Mouse (Mus musculus): ENCODE results near the gene Gm3147. TPM values are rescaled to one million over a fixed set of nuclear protein-coding genes. Genes with fewer than 3 reads are reported as not detected.
"Not testable (repeated sequence)": the region's sequence is repeated elsewhere in the genome, so short reads cannot be mapped to it uniquely, and the experiment has no call there.

The Gm3147 gene
- total RNA-seq (2014; rRNA removed) (not detected in 2 replicates), polyA plus RNA-seq (2015; fragmentation: Nextera tagmentation; extraction: Ambion mirVana) (not detected in 2 replicates)

DNA sequence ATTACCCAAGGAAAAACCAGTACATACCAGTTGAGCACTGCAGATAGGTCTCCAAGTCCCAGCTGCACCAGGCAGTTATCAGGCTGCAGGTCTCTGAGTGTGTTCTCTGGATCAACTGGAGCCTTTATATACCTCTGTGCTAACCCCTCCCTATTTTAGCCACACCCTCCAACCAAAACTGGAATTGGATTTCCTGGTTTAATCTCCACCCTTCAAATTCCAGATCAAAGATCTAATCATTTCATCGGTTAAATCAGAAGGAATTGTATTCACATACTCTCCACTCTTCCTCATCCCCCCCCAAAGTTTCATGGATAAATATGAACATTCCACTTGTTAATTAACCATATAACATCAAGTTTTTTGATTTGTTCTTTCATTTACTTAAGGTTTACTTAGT is at the start of gene Gm3147:
Gene Gm3147 (minus strand): TSS at position 101 of the 400 bp plus-strand sequence.
- not testable (repeated sequence) for H3K9ac ChIP-seq (replicated peaks; ENCODE audit: low read length); H3K4me2 ChIP-seq (ENCODE audit: low read depth, low read length); H3K9me3 ChIP-seq (ENCODE audit: low read length); H3K27me3 ChIP-seq (ENCODE audit: insufficient read depth, low read length); DNase-seq (ENCODE audit: low spot score); H3K36me3 ChIP-seq (ENCODE audit: insufficient read depth, low read length); H3K4me3 ChIP-seq (ENCODE audit: low read length); H3K27ac ChIP-seq; ATAC-seq; H3K4me1 ChIP-seq (ENCODE audit: insufficient read depth, low read length)
- WGBS: no CpG with 5 or more reads among the region's 1 CpGs

DNA sequence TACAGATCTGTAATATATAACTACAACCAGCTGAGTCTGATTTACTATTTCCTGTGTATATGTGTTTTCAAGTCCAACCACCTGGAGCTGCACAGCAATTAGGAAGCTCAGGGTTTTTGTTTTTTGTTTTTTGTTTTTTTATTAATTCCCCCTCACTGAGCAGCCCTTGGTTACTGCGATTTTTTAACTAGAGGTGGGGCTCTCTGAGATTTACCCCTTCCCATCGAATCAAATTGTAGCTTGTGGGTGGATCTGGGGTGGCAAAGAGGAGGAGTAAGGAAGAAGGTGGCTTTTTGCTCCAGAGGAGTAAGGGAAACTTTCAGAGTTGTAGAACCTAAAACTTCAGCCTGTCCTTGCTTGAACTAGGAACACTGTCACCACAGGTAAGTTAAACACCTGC is 31.9 kb upstream of the Gm3147 start, which contains the start of gene Gm6205:
Gene Gm6205 (plus strand): TSS at position 301 of the 400 bp plus-strand sequence.
- ATAC-seq; DNase-seq (ENCODE audit: low spot score); H3K9me3 ChIP-seq (ENCODE audit: low read length); H3K4me1 ChIP-seq (ENCODE audit: insufficient read depth, low read length); H3K9ac ChIP-seq (replicated peaks; ENCODE audit: low read length); H3K27me3 ChIP-seq (ENCODE audit: insufficient read depth, low read length); H3K4me3 ChIP-seq (ENCODE audit: low read length); H3K4me2 ChIP-seq (ENCODE audit: low read depth, low read length); H3K36me3 ChIP-seq (ENCODE audit: insufficient read depth, low read length); H3K27ac ChIP-seq: not testable (repeated sequence)
- WGBS: no CpG with 5 or more reads among the region's 2 CpGs

DNA sequence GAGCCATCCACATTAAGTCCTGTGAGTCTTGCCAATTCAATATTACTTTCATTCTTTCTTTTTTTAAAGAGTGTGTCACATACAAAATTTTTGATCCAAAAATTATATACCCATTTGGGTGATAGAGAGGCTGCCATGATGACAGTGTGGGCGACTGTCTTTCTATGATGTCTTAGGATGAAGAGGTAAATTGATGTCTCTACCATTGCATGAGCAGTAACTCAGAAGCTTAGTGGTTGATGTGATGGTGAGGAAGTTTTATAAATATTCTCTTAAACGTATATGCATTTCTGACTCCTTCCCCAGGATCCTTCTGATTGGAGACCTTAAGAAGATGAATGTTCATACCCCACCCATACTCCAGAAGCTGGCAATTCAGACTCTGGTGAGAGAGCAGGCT is 7.5 kb upstream of the Gm3147 start, which contains the start of gene Gm6509:
Gene Gm6509 (plus strand): TSS at position 301 of the 400 bp plus-strand sequence.
- not testable (repeated sequence) for H3K4me1 ChIP-seq (ENCODE audit: insufficient read depth, low read length); H3K9me3 ChIP-seq (ENCODE audit: low read length); DNase-seq (ENCODE audit: low spot score); H3K27ac ChIP-seq; H3K9ac ChIP-seq (replicated peaks; ENCODE audit: low read length); ATAC-seq; H3K4me2 ChIP-seq (ENCODE audit: low read depth, low read length); H3K36me3 ChIP-seq (ENCODE audit: insufficient read depth, low read length); H3K27me3 ChIP-seq (ENCODE audit: insufficient read depth, low read length); H3K4me3 ChIP-seq (ENCODE audit: low read length)
- WGBS: no CpG with 5 or more reads among the region's 2 CpGs

Other genes with a start within 250 kb of the Gm3147 start
- not detected in 2 replicates for gene Gm7682, start 170.6 kb downstream of the Gm3147 start, total RNA-seq (2014; rRNA removed)
- not detected in 2 replicates for gene Gm7682, start 170.6 kb downstream of the Gm3147 start, polyA plus RNA-seq (2015; fragmentation: Nextera tagmentation; extraction: Ambion mirVana)
- not detected in 2 replicates for gene Gm3139, start 90.1 kb downstream of the Gm3147 start, total RNA-seq (2014; rRNA removed)
- gene Gm3139, start 90.1 kb downstream of the Gm3147 start, polyA plus RNA-seq (2015; fragmentation: Nextera tagmentation; extraction: Ambion mirVana): not detected in 2 replicates
- gene Gm6509, start 7.6 kb upstream of the Gm3147 start, total RNA-seq (2014; rRNA removed): not detected in 2 replicates
- not detected in 2 replicates for gene Gm6509, start 7.6 kb upstream of the Gm3147 start, polyA plus RNA-seq (2015; fragmentation: Nextera tagmentation; extraction: Ambion mirVana)
- not detected in 2 replicates for gene Gm6205, start 32.0 kb upstream of the Gm3147 start, total RNA-seq (2014; rRNA removed)
- gene Gm6205, start 32.0 kb upstream of the Gm3147 start, polyA plus RNA-seq (2015; fragmentation: Nextera tagmentation; extraction: Ambion mirVana): not detected in 2 replicates
- gene Gm3183, start 249.1 kb upstream of the Gm3147 start, total RNA-seq (2014; rRNA removed): not detected in 2 replicates
- gene Gm3183, start 249.1 kb upstream of the Gm3147 start, polyA plus RNA-seq (2015; fragmentation: Nextera tagmentation; extraction: Ambion mirVana): not detected in 2 replicates

Data from hindbrain, postnatal 0 days (tissue).